Mouse (Mus musculus) olfactory bulb, adult 2 months (tissue): ENCODE results near the gene Tmem238l.

Experiments used
- CTCF ChIP-seq: fragments of 200-500 bp; IDR thresholded peaks from 2 replicates; pipeline ENCODE4 v1.5.1; 2012; ENCODE audit warnings: low read depth, mild to moderate bottlenecking, low read length, moderate library complexity; ENCODE audit not compliant: insufficient read depth
- POLR2A ChIP-seq: fragments of 200-500 bp; IDR thresholded peaks from 2 replicates; pipeline ENCODE4 v1.6.1; 2012; ENCODE audit warnings: mild to moderate bottlenecking, low read depth, low read length, moderate library complexity; ENCODE audit not compliant: insufficient read depth

GRCm38 (mm10) chr11:66966500-66967116 lies 10.2 kb downstream of the Tmem238l start:
- no peak for TF ChIP-seq CTCF
- TF ChIP-seq POLR2A, result no peak
